Mouse (Mus musculus) liver, postnatal 0 days (tissue): ENCODE data around the gene Ccdc6.

Source experiments
- CTCF ChIP-seq: sonication (generic); IDR thresholded peaks from 2 replicates; pipeline ENCODE4 v1.5.1; 2016; ENCODE audit warnings: antibody characterized with exemption, low read depth
- EP300 ChIP-seq: IDR thresholded peaks from 2 replicates; pipeline ENCODE4 v1.6.1; 2016; ENCODE audit warnings: antibody characterized with exemption, low read depth, mild to moderate bottlenecking

DNA sequence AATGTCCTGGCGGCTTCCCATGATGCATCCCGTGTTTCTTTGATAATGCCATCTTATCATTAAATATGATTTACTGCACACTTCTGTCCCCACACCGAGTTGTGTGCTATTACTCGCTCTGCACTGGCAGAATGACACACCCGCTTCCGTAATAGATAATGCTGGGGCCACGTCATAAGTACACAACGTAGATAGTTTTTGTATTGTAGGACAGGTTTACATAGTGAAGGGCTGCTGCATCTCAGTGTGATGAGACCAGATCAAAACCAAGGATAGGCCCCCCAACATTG, 24.4 kb downstream of the Ccdc6 start:
- TF ChIP-seq EP300, result no peak
- TF ChIP-seq CTCF, result no peak
